Mouse (Mus musculus) liver, postnatal 0 days (tissue): ENCODE results near the gene Srcin1.

Experiments used
- CTCF ChIP-seq: sonication (generic); IDR thresholded peaks from 2 replicates; pipeline ENCODE4 v1.5.1; 2016; ENCODE audit warnings: antibody characterized with exemption, low read depth
- EP300 ChIP-seq: IDR thresholded peaks from 2 replicates; pipeline ENCODE4 v1.6.1; 2016; ENCODE audit warnings: antibody characterized with exemption, low read depth, mild to moderate bottlenecking

DNA sequence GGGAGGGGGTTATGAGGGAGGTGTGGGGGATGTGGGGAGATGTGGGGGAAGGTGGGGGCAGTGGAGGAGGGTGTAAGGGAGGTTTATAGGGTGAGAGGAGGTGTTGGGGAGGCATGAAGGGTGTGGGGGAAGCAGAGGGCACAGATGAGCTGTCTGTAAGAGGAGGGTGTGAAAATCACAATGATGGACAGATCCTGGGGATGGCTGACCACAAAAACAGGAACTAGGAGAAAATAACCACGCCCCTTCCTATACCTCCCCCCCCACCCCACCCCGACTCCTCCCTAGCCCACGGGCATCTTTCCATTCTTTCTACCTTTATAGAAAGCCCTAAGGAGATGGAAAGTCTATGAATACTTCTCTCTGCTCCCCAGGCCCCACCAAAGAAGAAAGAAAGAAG is 35.9 kb downstream of the Srcin1 start:
- TF ChIP-seq CTCF: no peak
- no peak for TF ChIP-seq EP300
